Mouse (Mus musculus): ENCODE data around the gene Plekhm1. TPM values are rescaled to one million over a fixed set of nuclear protein-coding genes. Genes with fewer than 3 reads are reported as not detected.
A peak's percentile ranks its signal among the peaks of the same experiment; 100 is the strongest.

The Plekhm1 gene
- total RNA-seq, 2 experiments from 2014 or later, result 10.1 to 11.5 TPM

GRCm38 (mm10) chr11:103396236-103396635 lies 16.3 kb downstream of the Plekhm1 start:
- intact Hi-C loops (cut with DNase I), result no loop called here
- DNase-seq, result no peak

GRCm38 (mm10) chr11:103394604-103395003 lies 17.9 kb downstream of the Plekhm1 start:
- no peak for DNase-seq
- intact Hi-C loops (cut with DNase I), result no loop called here

GRCm38 (mm10) chr11:103394025-103394424 lies 18.5 kb downstream of the Plekhm1 start:
- DNase-seq, result no peak
- intact Hi-C loops (cut with DNase I), result no loop called here

GRCm38 (mm10) chr11:103387870-103388526 lies 24.5 kb downstream of the Plekhm1 start:
- intact Hi-C loops (cut with DNase I), result no loop called here
- no peak for DNase-seq

- intact Hi-C loops (cut with DNase I), result no loop called here
- DNase-seq, result no peak
Measured at GRCm38 (mm10) chr11:103386827-103387226, 25.7 kb downstream of the Plekhm1 start.

- DNase-seq, result peak; percentile 88 to 92
- intact Hi-C loops (cut with DNase I), result loop anchor here (2.0 kb wide), 1 partner anchor 17 kb away; no protein-coding TSS in a partner anchor
Measured at GRCm38 (mm10) chr11:103381956-103382613, 30.4 kb downstream of the Plekhm1 start.

- intact Hi-C loops (cut with DNase I), result no loop called here
- DNase-seq, result no peak
Measured at GRCm38 (mm10) chr11:103381505-103381904, 31.0 kb downstream of the Plekhm1 start.

- intact Hi-C loops (cut with DNase I), result no loop called here
- no peak for DNase-seq
Measured at GRCm38 (mm10) chr11:103380460-103380859, 32.0 kb downstream of the Plekhm1 start.

GRCm38 (mm10) chr11:103378341-103378740 lies 34.1 kb downstream of the Plekhm1 start:
- intact Hi-C loops (cut with DNase I), result no loop called here
- DNase-seq, result peak in 1 of 2 experiments; percentile 54

- intact Hi-C loops (cut with DNase I), result no loop called here
Measured at GRCm38 (mm10) chr11:103375772-103376171, 36.7 kb downstream of the Plekhm1 start.

GRCm38 (mm10) chr11:103375258-103375657 lies 37.2 kb downstream of the Plekhm1 start:
- DNase-seq, result peak; percentile 45 to 46
- intact Hi-C loops (cut with DNase I), result no loop called here

More at GRCm38 (mm10) chr11:103375772-103376171, 36.7 kb downstream of the Plekhm1 start:
- DNase-seq, result no peak

- no peak for DNase-seq
- intact Hi-C loops (cut with DNase I), result no loop called here
Measured at GRCm38 (mm10) chr11:103373922-103374321, 38.6 kb downstream of the Plekhm1 start.

- intact Hi-C loops (cut with DNase I), result no loop called here
- DNase-seq, result no peak
Measured at GRCm38 (mm10) chr11:103372561-103372960, 39.9 kb downstream of the Plekhm1 start.

- intact Hi-C loops (cut with DNase I), result no loop called here
- peak in 1 of 2 experiments; percentile 44 for DNase-seq
Measured at GRCm38 (mm10) chr11:103372068-103372467, 40.4 kb downstream of the Plekhm1 start.

- DNase-seq, result peak; percentile 48 to 53
- intact Hi-C loops (cut with DNase I), result no loop called here
Measured at GRCm38 (mm10) chr11:103371222-103371539, 41.3 kb downstream of the Plekhm1 start.

- DNase-seq, result no peak
Measured at GRCm38 (mm10) chr11:103370397-103371221, 41.9 kb downstream of the Plekhm1 start.

GRCm38 (mm10) chr11:103365530-103365929 lies 47.0 kb downstream of the Plekhm1 start:
- DNase-seq, result no peak

More at GRCm38 (mm10) chr11:103370397-103371221, 41.9 kb downstream of the Plekhm1 start:
- intact Hi-C loops (cut with DNase I), result no loop called here

GRCm38 (mm10) chr11:103365022-103365421 lies 47.5 kb downstream of the Plekhm1 start:
- DNase-seq, result no peak
- intact Hi-C loops (cut with DNase I), result loop anchor here (10.0 kb wide), 1 partner anchor 100 kb away; no protein-coding TSS in a partner anchor

More at GRCm38 (mm10) chr11:103365530-103365929, 47.0 kb downstream of the Plekhm1 start:
- intact Hi-C loops (cut with DNase I), result loop anchor here (10.0 kb wide), 1 partner anchor 99 kb away; no protein-coding TSS in a partner anchor

GRCm38 (mm10) chr11:103364335-103364734 lies 48.2 kb downstream of the Plekhm1 start:
- intact Hi-C loops (cut with DNase I), result loop anchor here (10.0 kb wide), 1 partner anchor 100 kb away; no protein-coding TSS in a partner anchor
- DNase-seq, result no peak

GRCm38 (mm10) chr11:103363214-103364148 lies 49.0 kb downstream of the Plekhm1 start, which contains the start of gene Arhgap27:
Gene Arhgap27 (minus strand): TSS chr11:103363692.
- intact Hi-C loops (cut with DNase I), result loop anchor here (10.0 kb wide), 1 partner anchor 101 kb away; no protein-coding TSS in a partner anchor
- peak; percentile 83 to 84 for DNase-seq

All from heart, postnatal 10 days (tissue).